Mouse (Mus musculus) ovary, postnatal 14 days (tissue): ENCODE results near the gene Cebpg.
A peak's percentile ranks its signal among the peaks of the same experiment; 100 is the strongest.

Source experiments
- DNase-seq: peaks from one replicate; pipeline ENCODE4 v3.0.0; 2022; ENCODE audit warnings: low spot score

Cebpg gene

DNA sequence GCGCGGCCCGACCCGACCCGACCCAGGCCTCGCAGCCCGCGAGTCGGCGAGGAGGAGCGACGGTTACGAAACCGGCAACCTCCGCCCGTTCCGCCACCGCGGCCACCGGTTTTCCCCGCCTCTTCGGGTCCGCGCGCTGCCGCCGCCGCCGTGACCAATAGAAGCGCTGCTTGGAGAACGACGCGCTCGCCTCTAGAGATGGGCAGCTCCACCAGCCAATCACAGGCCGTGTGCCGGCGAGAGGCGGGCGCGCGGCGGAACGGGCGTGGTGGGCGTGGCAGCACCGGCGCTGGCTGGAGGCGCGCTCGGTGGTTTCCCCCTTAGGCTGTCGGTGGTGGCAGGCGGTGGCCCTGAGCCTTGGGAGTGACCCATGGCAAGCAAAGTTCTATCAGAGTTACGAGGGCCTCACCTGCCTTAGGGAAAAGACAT, at the start of gene Cebpg:
Gene Cebpg, minus strand, starts transcription at position 138 of the 429 bp plus-strand sequence.
- DNase-seq = peak; percentile 97

DNA sequence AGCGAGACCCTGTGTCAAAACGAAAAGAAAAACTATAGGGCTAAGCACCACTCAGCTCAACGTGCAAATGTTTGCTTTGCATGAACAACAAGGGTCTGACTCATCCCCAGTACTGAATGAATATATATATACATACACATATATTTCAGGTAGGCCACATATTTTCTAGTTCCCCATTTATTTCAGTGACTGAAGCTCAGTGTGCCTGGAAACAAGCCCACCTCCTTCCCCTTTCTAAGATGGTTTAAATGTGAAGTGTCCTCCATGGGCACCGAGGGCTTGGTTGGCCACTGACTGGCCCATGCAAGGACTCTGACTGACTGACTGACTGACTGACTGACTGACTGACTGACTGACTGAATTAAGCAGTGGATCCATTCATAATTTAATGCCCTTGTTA, 43.2 kb upstream of the Cebpg start:
- DNase-seq = no peak

DNA sequence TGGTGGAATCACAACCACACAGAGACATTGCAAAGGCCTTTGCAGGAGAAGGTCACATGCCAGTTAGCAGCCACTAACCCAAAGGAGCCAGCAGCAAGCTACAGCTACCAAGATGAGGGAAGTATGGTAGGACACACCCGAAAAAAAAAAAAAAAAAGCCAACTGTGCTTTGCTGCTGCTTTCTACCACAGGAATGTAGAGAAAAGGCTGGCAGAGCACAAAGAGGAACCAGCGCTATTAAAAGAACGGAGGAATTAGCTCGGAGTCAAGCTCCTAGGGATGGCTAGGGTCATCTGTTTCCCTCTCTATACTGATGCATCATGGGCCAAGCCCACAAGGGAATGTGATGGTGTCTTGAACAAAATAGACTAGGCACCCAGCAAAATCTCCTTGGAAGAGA, 42.4 kb upstream of the Cebpg start:
- no peak for DNase-seq

DNA sequence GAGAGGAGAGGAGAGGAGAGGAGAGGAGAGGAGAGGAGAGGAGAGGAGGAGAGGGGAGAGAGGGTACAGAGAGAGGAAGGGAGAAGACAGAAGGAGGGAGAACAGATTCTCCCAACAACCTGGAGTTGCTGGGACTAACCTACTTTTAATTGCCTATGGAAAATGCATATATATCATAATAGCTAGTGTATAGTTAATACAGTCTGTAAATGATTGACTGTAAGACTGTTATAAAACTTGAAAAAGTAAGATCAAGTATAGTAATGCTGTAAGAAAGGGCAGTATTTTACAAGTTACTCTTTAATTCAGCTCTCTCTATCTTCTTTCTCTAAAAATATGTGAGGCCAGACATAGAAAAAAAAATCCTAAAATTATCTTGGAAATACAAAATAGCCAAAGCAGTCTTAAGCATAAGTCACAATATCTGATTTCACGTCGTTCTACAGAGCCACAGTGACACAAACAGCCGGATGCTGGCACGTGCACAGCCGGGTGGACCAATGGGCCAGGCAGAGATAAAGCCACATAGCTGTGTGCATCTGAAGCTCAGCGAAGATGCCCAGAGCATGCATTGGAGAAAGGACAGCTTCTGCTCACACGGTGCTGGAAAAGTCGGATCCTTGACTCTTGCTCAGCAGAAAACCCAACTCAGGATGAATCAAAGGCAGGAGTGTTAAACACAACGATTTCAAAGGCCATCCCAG, 38.8 kb upstream of the Cebpg start:
- DNase-seq = no peak

DNA sequence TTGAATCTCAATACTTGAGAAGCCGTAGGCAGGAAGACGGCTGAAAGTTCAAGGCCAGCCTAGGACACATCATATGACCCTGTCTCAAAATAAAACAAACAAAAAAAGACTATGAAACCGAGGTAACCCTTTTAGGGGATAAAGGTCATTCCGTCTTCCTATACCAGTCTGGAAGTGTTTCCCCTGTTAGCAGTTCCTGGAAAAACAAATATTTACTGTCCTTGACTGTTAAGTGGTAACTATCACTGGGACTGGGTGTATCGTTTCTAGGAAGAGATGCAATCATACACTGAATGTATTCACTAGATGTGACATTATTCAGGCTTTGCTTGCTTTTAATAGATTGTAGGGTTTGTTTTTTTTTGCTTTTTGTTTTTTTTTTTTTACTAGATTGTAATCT, 34.2 kb upstream of the Cebpg start:
- no peak for DNase-seq

DNA sequence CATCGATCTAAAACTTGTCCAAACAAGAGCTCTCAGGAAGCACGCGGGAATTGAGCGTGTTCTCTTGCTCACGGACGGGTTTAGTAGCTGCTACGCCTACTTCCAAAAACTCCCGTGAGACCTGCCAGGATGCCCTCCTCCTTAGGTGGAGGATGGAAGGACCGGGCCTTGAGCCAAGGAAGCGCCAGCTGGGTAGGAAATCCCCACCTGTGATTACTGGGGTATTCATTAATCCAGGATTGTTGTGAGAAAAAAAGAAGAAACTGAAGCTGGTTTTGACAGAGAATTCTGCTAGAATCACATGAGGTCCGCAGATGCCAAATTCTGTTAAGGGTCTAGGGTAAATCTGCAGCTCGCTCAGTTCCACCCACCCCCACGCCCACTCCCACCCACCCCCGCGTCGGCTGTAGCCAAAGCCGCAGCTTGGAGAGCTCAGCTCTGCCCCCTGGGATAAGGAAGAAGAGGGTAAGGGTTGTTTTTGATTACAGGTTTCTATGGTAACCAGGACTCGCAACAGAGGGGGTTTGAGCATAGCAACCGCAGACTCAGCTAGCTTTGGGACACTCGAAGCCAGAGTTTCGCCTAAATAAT, 30.0 kb upstream of the Cebpg start:
- peak; percentile 18 for DNase-seq

DNA sequence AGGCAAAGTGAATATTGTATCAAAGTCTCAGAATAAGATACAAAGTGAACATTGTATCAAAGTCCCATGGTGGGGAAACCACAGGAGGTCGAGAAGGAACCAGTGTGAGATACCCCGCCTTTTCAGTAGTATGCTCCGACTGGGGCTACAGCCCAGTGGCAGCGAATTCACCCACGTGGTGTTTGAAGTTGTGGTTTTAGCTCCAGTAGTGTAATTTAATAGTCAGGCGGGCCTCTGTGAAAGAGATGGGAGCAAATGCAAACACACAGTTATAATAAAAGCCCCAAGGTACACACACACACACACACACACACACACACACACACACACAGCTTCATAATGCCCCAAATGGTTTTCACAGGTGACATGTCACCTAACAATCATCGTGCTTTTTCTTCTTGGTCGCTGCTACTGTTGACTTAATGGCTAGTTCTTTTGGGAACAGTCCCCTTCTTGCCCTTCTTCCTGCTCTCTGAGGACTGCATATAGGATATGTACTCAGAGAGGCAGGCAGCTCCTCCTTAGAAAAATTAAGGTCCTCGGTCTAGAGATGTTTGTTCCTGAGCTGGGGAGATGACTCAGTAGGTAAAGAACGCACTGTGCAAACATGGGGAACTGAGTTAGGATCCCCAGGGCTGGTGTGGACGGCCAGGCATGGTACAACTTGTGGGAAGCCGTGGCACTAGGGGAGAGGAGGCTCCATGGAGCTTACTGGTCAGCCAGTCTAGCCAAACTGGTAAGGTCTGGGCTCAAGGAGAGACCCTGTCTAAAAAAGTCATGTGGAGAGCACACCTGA, 28.4 kb upstream of the Cebpg start:
- DNase-seq = no peak

DNA sequence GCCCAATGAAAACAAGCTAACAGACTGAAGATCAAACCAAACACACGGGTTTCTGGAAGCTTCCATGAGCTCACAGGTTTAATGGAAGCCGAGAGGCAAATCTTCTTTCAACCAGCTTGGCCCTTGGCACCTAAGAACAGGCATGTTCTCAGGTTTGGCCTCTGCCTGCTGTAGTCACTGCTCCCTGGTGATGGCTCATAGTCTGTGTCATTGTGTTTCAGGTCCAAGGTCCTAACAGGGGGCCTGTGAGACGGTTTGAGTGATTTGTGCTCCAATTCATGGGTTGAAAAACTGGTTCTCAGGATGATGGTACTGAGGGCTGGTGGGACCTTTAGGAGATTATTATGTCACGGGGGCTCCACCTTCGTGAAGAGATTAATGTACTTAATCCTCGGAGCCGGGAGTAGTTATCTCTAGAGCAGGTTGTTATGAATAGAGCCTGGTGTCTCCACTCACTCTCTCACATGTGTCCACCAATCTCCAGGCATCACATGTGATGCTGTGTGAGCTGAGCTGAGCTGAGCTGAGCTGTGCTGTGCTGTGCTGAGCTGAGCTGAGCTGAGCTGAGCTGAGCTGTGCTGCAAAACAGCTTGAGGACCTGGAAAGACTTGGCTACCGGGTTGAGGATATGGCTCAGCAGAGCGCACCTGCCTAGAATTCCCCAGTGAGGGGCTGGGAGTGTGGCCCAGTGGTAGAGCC, 25.2 kb upstream of the Cebpg start:
- DNase-seq = no peak

DNA sequence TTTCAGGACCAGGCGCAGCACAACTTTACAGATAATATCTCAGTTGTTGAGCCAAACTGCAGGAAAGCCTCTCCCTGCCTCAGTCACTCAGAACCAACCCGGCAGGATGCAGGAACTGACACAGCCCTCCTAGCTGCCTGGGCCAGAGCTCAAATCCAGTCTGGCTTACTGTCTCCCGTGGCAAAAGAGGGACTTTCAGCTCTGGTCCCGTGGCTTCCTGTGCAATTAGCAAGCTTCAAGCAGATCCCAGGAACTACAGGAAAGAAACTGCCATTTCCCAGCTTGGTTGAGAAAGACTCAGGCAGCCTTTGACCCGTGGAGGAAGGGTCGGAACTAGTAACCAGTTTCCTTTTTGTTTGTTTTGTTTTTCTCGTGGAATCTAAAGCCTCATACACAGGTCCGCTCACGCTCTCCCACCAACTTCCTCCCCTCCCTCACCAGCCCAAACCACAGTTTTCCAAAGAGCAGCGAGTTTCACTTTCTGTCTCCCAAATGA, 24.5 kb upstream of the Cebpg start:
- peak; percentile 27 for DNase-seq

DNA sequence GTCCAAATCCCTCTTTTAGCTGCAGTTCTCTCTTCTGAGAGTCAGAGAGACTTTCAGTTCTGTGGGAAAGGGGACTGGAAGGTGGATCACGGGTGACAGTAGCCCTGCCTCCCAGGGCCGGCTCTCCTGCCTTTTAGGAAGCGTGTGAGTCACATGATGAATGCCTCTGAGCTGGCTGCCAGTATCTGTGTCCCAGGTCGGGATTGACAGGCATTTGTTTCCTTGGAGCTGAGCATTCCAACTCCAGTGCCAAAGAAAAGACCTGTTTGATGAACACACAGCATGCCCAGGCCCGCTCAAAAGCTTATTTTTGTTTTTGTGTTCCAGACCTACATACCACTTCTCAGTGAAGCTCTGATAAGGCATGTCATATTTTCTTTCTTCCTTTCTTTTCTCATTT, 20.3 kb upstream of the Cebpg start:
- DNase-seq = no peak

DNA sequence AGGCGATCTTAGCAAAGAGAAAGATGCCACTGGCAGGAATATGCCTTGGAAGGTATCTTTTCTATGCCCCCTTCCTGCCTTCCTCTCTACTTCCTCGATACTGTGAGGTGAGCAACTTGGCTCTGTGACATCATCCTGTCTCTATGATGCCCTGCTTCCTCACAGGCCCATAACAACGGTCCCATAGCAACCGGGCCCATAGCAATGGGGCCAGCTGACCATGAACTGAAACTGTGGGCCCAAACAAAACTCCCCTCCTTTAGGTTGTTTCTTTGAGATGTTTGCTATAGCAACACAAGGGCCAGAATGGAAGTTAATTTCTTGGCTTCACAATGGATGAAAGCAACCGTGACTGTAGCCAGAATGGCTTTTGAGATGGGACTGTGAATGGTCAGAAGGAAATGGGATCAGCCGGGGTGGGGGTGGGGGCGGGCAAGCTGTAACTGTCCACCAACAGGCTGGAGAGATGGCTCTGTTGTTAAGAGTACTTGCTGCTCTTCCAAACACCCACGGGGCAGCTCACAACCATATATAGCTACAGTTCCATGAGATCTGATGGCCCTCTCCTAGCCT, 10.4 kb upstream of the Cebpg start:
- DNase-seq = no peak

DNA sequence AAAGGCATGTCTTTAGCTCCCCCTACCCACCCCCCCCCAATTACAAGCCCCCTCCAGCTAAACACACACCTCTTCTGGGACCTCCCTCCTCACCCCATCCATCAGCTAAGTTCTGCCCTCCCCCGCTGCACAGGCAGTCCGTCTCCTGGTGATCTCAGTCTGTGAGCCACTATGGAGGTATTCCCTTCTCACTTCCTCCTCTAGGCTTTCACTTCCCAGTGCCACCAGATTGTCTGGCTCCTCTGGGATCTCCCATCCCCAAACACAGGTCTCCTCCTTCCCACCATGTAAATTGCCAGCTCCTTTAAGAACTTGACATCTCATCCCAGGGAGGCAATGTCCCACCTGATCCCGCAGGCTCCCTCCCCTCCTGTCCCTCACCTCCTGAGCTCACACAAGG, 9.6 kb upstream of the Cebpg start:
- no peak for DNase-seq

DNA sequence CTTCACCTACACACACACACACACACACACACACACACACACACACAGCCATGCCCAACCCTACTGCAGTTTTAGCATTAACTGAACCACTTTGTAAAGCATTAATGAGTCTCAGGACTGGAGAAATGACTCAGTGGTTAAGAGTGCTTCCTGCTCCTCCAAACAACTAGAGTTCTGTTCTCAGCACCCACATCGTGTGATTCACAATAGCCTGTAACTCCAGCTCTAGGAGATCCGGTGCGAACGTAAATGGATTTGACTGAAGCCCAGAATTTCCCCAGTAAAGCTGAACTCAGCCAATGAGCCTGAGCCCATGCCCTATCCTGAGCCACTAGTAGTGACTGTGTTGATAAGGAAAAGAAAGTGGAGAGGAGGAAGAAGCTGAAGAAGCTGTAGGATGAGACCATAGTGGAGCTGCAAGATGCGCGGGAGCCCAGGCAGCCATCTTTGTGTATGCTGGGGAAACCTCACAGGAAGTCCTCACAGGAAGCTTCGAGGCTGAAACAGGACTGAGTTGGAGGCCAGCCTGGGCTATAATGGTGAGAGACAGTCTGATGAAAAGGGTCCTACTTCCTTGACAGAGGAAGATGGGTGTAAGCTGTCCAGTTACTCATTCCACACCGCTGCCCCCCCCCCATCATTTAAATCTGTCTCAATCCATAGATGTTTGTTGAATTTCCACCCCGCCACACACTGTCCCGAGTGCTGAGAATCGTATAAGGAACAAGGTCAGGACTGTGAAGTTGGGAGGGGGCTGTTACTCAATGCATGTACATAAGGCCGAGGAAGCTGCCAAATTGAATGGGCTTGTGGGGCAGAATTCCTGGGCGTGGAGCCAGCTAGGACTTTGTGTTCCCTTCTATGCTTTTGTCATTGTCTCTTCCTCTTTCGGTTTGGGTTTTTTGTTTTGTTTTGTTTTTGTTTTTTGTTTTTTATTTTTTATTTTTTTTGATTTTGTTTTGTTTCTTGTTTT, 8.2 kb upstream of the Cebpg start:
- no peak for DNase-seq

DNA sequence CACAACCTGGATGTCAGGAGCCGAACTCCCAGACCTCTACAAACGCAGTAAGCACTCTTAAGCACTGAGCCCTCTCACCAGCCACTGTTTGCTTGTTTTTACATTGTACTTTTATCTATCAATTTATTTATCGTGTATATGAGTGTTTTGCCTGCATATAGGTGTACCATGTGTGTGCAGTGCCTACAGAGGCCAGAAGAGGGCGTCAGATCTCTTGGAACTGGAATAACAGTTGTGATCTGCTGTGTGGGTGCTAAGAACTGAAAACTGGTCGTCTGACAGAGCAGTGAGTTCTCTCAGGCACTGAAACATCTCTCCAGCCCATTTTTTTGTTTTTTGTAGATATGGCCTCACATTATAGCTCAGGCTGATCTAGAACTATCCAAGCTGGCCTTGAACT, 3.1 kb upstream of the Cebpg start:
- DNase-seq = no peak

DNA sequence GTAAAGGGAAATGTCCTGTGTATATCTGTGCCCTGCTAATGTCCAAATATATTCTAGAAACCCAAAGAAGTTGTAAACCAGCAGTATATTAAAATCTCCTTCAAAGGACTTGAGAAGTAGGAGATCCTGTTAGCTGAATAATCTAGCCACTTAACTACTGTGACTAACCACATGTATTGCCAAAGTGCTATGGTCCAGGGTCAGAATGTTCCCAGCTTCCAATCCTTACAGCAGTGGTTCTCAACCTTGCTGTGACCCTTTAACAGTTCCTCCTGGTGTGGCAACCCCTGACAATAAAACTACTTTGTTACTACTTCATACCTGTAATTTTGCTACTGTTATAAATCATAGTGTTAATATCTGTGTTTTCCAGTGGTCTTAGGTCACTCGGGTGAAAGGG, 2.0 kb upstream of the Cebpg start:
- no peak for DNase-seq

DNA sequence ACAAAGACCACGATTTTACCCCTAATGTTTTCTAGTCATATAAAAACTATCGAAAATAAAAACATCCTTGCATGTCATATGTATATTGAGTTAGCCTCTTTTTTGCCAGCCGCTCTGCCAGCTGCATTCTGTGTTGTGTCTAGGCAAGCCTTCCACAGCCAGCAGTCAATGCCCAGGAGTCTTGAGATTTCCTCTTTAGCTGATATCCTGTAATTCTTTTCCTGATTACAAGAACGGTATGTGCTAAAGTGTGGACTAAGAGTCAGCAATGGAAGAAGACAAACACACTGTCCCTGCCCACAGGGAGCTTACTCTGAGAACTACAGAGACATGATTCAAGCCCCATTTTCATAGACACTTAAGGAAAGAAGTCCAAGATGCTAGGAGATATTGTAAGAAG, 1.2 kb upstream of the Cebpg start:
- no peak for DNase-seq

DNA sequence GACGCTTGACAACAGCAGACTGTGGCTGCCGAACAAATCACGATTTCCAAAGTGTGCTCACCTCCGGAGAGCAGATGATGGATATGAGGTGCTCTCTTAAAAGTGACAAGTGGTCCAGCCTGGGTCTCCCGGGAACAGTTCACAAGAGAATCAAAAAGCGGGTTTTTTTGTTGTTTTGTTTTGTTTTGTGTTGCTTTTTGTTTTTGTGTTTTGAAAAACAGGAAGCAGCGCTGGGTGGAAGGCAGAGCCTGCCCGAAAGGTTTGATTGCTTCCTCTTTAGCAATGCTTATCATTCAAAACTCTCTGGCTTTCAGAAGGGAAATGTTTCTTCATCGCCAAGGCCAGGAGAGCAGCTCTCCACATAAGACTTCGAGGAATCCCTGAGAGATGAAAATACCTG, 626 bp upstream of the Cebpg start:
- no peak for DNase-seq

DNA sequence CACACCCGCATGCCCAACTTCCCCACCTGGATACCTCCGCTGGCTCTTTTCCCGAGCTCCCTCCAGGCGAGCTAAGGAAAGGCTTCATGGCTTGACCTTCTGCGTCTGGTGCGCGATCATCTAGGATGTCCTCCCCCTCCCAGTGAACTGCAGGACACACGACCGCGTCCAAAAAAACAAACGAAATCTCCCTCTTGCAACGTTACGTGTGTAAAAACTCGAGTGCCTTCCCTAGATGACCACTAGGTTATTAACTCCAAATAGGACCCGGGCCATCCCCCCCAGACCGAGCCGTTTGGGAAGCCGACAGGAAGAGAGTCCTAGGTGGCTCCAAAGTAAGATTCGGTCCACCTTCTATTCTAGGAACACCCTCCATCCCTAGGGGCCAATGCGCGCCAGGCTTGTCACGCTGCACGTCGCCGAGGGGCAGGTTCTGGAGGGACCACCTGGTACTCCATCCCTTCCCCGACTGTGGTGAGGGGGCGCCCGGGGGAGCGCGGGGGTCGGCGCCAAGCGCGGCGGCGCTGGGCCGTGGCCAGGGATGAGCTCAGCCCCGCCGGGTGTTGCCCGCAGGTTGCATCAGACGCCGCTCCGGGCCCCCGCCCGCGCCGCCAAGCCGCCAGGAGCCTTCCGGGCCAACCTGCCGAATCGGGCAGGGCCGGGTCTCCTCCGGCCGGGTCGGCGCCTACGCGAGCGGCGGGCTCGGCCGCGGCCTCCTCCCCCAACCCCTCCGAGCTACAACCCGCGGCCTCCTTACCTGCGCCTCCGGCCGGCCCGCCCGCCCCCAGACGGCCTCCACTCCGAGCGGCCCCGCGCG, 546 bp downstream of the Cebpg start:
- no peak for DNase-seq

DNA sequence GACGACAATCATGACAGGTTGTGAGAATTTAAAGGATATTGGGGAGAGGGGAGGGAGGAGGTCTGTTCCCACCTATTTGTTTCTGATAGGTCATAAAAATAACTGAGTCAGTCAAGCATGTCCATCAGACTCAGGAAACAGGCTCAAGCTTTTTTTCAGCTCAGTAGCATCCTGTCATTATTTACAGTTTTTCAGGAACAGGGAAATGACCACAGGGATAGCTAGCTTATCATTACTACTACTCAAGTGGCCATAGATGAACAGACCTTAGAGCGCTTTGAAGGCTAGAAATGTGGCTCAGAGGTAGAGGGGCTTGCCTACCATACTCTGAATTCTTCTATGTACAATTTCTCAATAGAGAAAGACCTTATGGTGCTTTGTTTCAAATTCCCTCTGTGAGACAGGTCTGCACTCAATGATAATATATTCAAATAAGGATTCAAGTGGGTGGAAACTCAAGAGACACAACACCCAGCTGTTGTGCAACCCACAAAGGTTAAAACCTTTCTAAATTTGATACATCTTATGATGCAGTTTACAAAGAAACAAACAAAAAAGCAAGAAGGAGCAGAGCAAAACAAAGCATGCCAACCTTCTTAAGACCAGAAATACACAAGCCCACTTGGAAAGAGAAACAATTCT, 1.3 kb downstream of the Cebpg start:
- DNase-seq = no peak

DNA sequence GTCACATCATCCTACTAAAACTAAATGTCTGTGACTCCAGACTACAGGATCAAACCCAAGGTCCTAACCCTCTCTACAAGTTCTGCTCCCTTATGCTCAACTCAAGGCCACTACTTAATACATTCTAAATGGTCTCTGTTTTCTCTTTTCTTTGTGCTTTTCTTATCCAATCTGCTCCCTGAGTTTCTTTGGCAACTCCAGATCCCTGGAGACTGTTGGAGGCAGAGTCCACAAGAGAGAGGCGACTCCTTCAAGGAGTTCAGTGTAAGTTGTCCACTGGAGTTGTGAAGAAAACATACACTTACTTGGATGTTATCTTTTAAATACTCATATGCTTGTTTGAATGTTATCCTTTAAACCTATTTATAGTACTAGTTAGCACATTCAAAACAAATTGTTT, 2.1 kb downstream of the Cebpg start:
- no peak for DNase-seq
